Mouse (Mus musculus): Measurements from ENCODE around the gene Sptbn4.
"Not testable (repeated sequence)": the region's sequence is repeated elsewhere in the genome, so short reads cannot be mapped to it uniquely, and the experiment has no call there.

The Sptbn4 gene

GRCm38 (mm10) chr7:27447419-27448286 is at the start of gene Sptbn4, which contains the start of gene Blvrb:
Sptbn4 (minus strand) TSS chr7:27447686.
Blvrb (plus strand) TSS chr7:27447978.
- DNase-seq (ENCODE audit: low spot score), result peak; percentile 100

GRCm38 (mm10) chr7:27494659-27495367 is 47.3 kb upstream of the Sptbn4 start:
- not testable (repeated sequence) for DNase-seq (ENCODE audit: low spot score)

GRCm38 (mm10) chr7:27493450-27493849 is 46.0 kb upstream of the Sptbn4 start:
- DNase-seq (ENCODE audit: low spot score), result peak; percentile 58

- peak; percentile 66 for DNase-seq (ENCODE audit: low spot score)
Measured at GRCm38 (mm10) chr7:27493022-27493421, 45.5 kb upstream of the Sptbn4 start.

- DNase-seq (ENCODE audit: low spot score), result peak; percentile 35
Measured at GRCm38 (mm10) chr7:27491856-27492255, 44.4 kb upstream of the Sptbn4 start.

- DNase-seq (ENCODE audit: low spot score), result peak; percentile 97
Measured at GRCm38 (mm10) chr7:27490543-27491329, 43.2 kb upstream of the Sptbn4 start.

- no peak for DNase-seq (ENCODE audit: low spot score)
Measured at GRCm38 (mm10) chr7:27490227-27490542, 42.7 kb upstream of the Sptbn4 start.

GRCm38 (mm10) chr7:27489270-27489869 is 41.9 kb upstream of the Sptbn4 start:
- no peak for DNase-seq (ENCODE audit: low spot score)

- DNase-seq (ENCODE audit: low spot score), result peak; percentile 75
Measured at GRCm38 (mm10) chr7:27487740-27488268, 40.3 kb upstream of the Sptbn4 start.

GRCm38 (mm10) chr7:27486770-27487697 is 39.5 kb upstream of the Sptbn4 start, which contains the start of gene Sertad1:
Sertad1 (plus strand) TSS chr7:27486910.
- peak; percentile 100 for DNase-seq (ENCODE audit: low spot score)

- DNase-seq (ENCODE audit: low spot score), result peak; percentile 48
Measured at GRCm38 (mm10) chr7:27486102-27486769, 38.8 kb upstream of the Sptbn4 start.

GRCm38 (mm10) chr7:27483860-27484259 is 36.4 kb upstream of the Sptbn4 start:
- no peak for DNase-seq (ENCODE audit: low spot score)

GRCm38 (mm10) chr7:27481627-27481969 is 34.1 kb upstream of the Sptbn4 start:
- DNase-seq (ENCODE audit: low spot score), result peak; percentile 93

GRCm38 (mm10) chr7:27480927-27481626 is 33.6 kb upstream of the Sptbn4 start:
- no peak for DNase-seq (ENCODE audit: low spot score)

GRCm38 (mm10) chr7:27480506-27480905 is 33.0 kb upstream of the Sptbn4 start:
- no peak for DNase-seq (ENCODE audit: low spot score)

GRCm38 (mm10) chr7:27479750-27480149 is 32.3 kb upstream of the Sptbn4 start:
- DNase-seq (ENCODE audit: low spot score), result no peak

- no peak for DNase-seq (ENCODE audit: low spot score)
Measured at GRCm38 (mm10) chr7:27478561-27478960, 31.1 kb upstream of the Sptbn4 start.

- no peak for DNase-seq (ENCODE audit: low spot score)
Measured at GRCm38 (mm10) chr7:27476098-27476635, 28.7 kb upstream of the Sptbn4 start.

GRCm38 (mm10) chr7:27475596-27475995 is 28.1 kb upstream of the Sptbn4 start:
- DNase-seq (ENCODE audit: low spot score), result no peak
